In genomic region chr12:86950161-86950960, GRCm38 (mm10) we compare ENCODE assay signal across 9 mouse cellular contexts. TPM values are rescaled to one million over a fixed set of nuclear protein-coding genes. Genes with fewer than 3 reads are reported as not detected.
DNase-seq lines count a peak whose midpoint lies in the region; ATAC-seq and TF ChIP-seq lines count a peak whose summit lies in the region.
"Had no signal": no experiment of that assay in that cellular context is flagged by ENCODE, and none has a peak within 500 bp of the region (broad histone marks: within the 10 kb centered on the region; RNA-seq: fewer than 3 reads in every experiment).

No protein-coding gene starts in this region.

- TF ChIP-seq POLR2A in cerebellum, adult 2 months (IDR thresholded peaks at IDR 0.05; ENCODE audit: borderline replicate concordance, insufficient read depth, low read length): no peak
- no peak for TF ChIP-seq POLR2A in testis, adult 2 months (IDR thresholded peaks at IDR 0.05; ENCODE audit: control insufficient read depth, low read depth, low read length)

- peak overlapping the region; percentile 27 for H3K4me3 ChIP-seq in cerebellum, adult 2 months (replicated peaks; ENCODE audit: insufficient read depth, low read depth, low read length)
- peak overlapping the region; percentile 39; the same call in 1 of the 2 replicates for H3K4me3 ChIP-seq in testis, adult 2 months (ENCODE audit: control insufficient read depth, low read depth, low read length)
- H3K4me3 ChIP-seq in liver, embryonic 11.5 days (ENCODE audit: low read depth, low read length): no peak overlapping the region

- no peaks in the 10 kb centered on the region for H3K36me3 ChIP-seq in testis, adult 2 months (ENCODE audit: control insufficient read depth, insufficient read depth, low read length)
- peaks cover 19% of the 10 kb centered on the region for H3K36me3 ChIP-seq in liver, embryonic 11.5 days (ENCODE audit: control insufficient read depth, insufficient read depth, low read length)

- no peak overlapping the region for H3K9ac ChIP-seq in liver, embryonic 11.5 days (ENCODE audit: low read depth, low read length)

- peaks cover 19% of the 10 kb centered on the region; the same call in 1 of the 2 replicates for H3K4me1 ChIP-seq in cerebellum, adult 2 months (ENCODE audit: control insufficient read depth, insufficient read depth, low read length)
- H3K4me1 ChIP-seq in testis, adult 2 months (ENCODE audit: control insufficient read depth, insufficient read depth, low read length): peaks cover 6% of the 10 kb centered on the region
- H3K4me1 ChIP-seq in liver, embryonic 11.5 days (replicated peaks; ENCODE audit: control insufficient read depth, insufficient read depth, low read length): peaks cover 16% of the 10 kb centered on the region

- peak overlapping the region; percentile 61 for H3K27ac ChIP-seq in cerebellum, adult 2 months (ENCODE audit: insufficient read depth, low read length)
- H3K27ac ChIP-seq in testis, adult 2 months (ENCODE audit: control insufficient read depth, insufficient read depth, low read depth, low read length): no peak overlapping the region
- H3K27ac ChIP-seq in liver, embryonic 11.5 days (ENCODE audit: low read depth, low read length): peak overlapping the region; percentile 38; the same call in 1 of the 2 replicates

- H3K4me2 ChIP-seq in liver, embryonic 11.5 days: peak overlapping the region; percentile 13; the same call in 1 of the 2 replicates

- TF ChIP-seq CTCF in cerebellum, adult 2 months (IDR thresholded peaks at IDR 0.05; ENCODE audit: borderline replicate concordance, insufficient read depth, low read depth, low read length): no peak
- TF ChIP-seq CTCF in testis, adult 2 months (IDR thresholded peaks at IDR 0.05; ENCODE audit: control insufficient read depth, insufficient read depth, insufficient replicate concordance, low read depth, low read length): no peak

- no peaks in the 10 kb centered on the region for H3K9me3 ChIP-seq in liver, embryonic 11.5 days (ENCODE audit: control insufficient read depth, low read length)

- WGBS in cerebellum, adult 2 months: 19% methylated on average over 16 of the region's 16 CpGs
- WGBS in liver, embryonic 11.5 days: 75% methylated on average over 16 of the region's 16 CpGs

- H3K27me3 ChIP-seq in cerebellum, adult 2 months (ENCODE audit: control insufficient read depth, insufficient read depth, low read length): no peaks in the 10 kb centered on the region
- H3K27me3 ChIP-seq in testis, adult 2 months (ENCODE audit: control insufficient read depth, insufficient read depth, low read length): no peaks in the 10 kb centered on the region
- H3K27me3 ChIP-seq in liver, embryonic 11.5 days (replicated peaks; ENCODE audit: control insufficient read depth, insufficient read depth, low read length): no peaks in the 10 kb centered on the region

- no peak for ATAC-seq in cerebellum, adult (ENCODE audit: insufficient number of reproducible peaks, low FRiP score, low TSS enrichment)
- no peak for ATAC-seq in liver, embryonic 11.5 days (replicated peaks; ENCODE audit: low FRiP score)

- DNase-seq in cerebellum, adult 2 months: peak in 1 of 2 experiments; percentile 41
- DNase-seq in testis, postnatal 14 days (ENCODE audit: low spot score): no peak
- no peak for DNase-seq in liver, embryonic 11.5 days (ENCODE audit: low spot score)
- DNase-seq in natural killer cell, adult 2 months (ENCODE audit: low spot score in 2 of 2): peak; percentile 76 to 79
- no peak for DNase-seq in layer of hippocampus, postnatal 25 days (ENCODE audit: extremely low spot score in 1 of 2, low spot score in 1 of 2)
- DNase-seq in frontal cortex, adult 2 months (ENCODE audit: extremely low spot score in 1 of 2, low spot score in 1 of 2): no peak

RNA-seq across cellular contexts. Expression of gene Cipc, which starts 3.5 kb away (rescaled TPM):
- polyA plus RNA-seq in cerebellum, adult 2 months (2012; rRNA removed): 122 and 127 TPM in 2 replicates
- 42.7 and 45.6 TPM in 2 replicates for polyA plus RNA-seq in testis, adult 2 months (2012; rRNA removed)
- 23.8 and 28.1 TPM in 2 replicates for polyA plus RNA-seq in liver, embryonic 11.5 days (2014; fragmentation: Nextera tagmentation; extraction: Ambion mirVana)
- total RNA-seq in layer of hippocampus, postnatal 25 days (2021): 10 to 100 TPM; 62.0 to 74.2 TPM
- polyA plus RNA-seq in frontal cortex, adult 2 months (2012; rRNA removed): 76.1 and 78.2 TPM in 2 replicates

RNA-seq across cellular contexts. Expression of gene Zdhhc22, which starts 39.9 kb away (rescaled TPM):
- 28.1 and 29.3 TPM in 2 replicates for polyA plus RNA-seq in cerebellum, adult 2 months (2012; rRNA removed)
- not detected in 2 replicates for polyA plus RNA-seq in testis, adult 2 months (2012; rRNA removed)
- polyA plus RNA-seq in liver, embryonic 11.5 days (2014; fragmentation: Nextera tagmentation; extraction: Ambion mirVana): 0.05 and 0.08 TPM in 2 replicates
- 10 to 100 TPM; 10.3 to 10.9 TPM for total RNA-seq in layer of hippocampus, postnatal 25 days (2021)
- 35.4 and 41.3 TPM in 2 replicates for polyA plus RNA-seq in frontal cortex, adult 2 months (2012; rRNA removed)
- polyA plus RNA-seq: C2C12 had no signal

Comparison
In these comparisons a context has a peak if more than half of its experiments do, and no peak if none do; other contexts are left out.
1. DNase-seq: peak in natural killer cell, adult 2 months (2 of 2); none in testis, postnatal 14 days (single experiment), liver, embryonic 11.5 days (single experiment), layer of hippocampus, postnatal 25 days (0 of 2) and frontal cortex, adult 2 months (0 of 2).
2. RNA of gene Zdhhc22, which starts 39.9 kb away (polyA plus RNA-seq): 35.4 to 41.3 TPM in frontal cortex, adult 2 months and 28.1 to 29.3 TPM in cerebellum, adult 2 months; not detected in testis, adult 2 months and 0.05 to 0.08 TPM in liver, embryonic 11.5 days; every median in the first group is over 10 times any median in the second.